Comparison of ENCODE assay signal across 8 mouse cellular contexts in the genomic region with DNA sequence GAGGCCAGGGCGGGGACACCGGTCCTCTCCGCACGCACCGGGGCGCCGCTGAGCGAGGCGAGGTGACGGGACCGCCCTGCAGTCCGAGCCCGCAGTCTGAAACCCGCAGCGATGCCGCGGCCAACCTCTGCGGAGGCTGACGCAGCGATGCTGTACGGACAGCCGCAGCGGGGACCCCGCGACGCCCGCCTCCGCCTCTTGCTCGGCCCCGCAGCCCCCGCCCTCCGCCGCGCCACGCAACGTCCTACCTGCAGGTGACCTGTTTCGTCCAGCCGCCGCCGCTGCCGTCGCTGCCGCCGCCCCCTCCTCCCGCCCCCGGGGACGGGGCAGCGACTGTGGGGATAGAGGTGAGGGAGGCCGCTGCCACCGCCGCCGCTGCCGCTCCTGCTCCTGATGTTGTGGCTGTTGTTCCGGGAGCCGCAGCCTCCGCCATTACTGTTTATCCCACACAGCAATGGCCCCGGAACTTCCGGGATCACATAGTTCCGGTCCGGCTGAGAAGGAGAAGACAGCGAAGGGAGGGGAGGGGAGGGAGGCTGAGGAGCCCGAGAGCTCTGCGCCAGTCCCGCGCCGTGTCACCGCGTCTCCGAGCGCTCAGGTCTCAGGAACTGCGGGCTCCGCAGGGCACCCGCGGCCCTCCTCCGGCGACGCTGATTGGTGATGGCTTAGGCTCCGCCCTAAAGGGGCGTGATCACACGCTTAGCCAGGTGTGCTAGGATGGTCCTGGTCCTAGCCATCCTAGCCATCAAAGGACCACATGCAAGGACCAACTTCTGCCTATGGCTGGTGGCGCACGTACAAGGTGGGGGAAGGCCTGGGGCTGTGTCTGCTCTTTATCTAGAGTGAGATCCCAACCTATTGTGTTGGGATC. TPM values are rescaled to one million over a fixed set of nuclear protein-coding genes. Genes with fewer than 3 reads are reported as not detected.
DNase-seq lines count a peak whose midpoint lies in the region; ATAC-seq and TF ChIP-seq lines count a peak whose summit lies in the region.

A gene (minus strand): TSS at position 612 of the 871 bp plus-strand sequence.

- H3K4me1 ChIP-seq in bone marrow macrophage, adult 2 months (ENCODE audit: control insufficient read depth, insufficient read depth, low read length), result peaks cover 19% of the 10 kb centered on the region
- H3K4me1 ChIP-seq in embryonic fibroblast, embryonic 13.5 days (ENCODE audit: control insufficient read depth, insufficient read depth, low read length), result no peaks in the 10 kb centered on the region
- H3K4me1 ChIP-seq in heart, embryonic 10.5 days, result peaks cover 6% of the 10 kb centered on the region; the same call in 1 of the 2 replicates
- H3K4me1 ChIP-seq in kidney, embryonic 15.5 days, result peaks cover 9% of the 10 kb centered on the region

- ATAC-seq in kidney, embryonic 15.5 days (replicated peaks; ENCODE audit: low FRiP score), result peak; percentile 95
- ATAC-seq in monocyte, adult 5-6 weeks (replicated peaks; ENCODE audit: insufficient number of reproducible peaks, low FRiP score, low TSS enrichment, poor library complexity, severe bottlenecking), result peak; percentile 84

- no peak for TF ChIP-seq CTCF in bone marrow macrophage, adult 2 months (IDR thresholded peaks at IDR 0.05; ENCODE audit: low read depth, low read length)
- TF ChIP-seq CTCF in embryonic fibroblast, embryonic 13.5 days (IDR thresholded peaks at IDR 0.05; ENCODE audit: borderline replicate concordance, insufficient read depth, low read length), result no peak

- DNase-seq in A20 (ENCODE audit: low read depth, low spot score) (peak; percentile 90), liver (peak; percentile 95)
- DNase-seq in heart, embryonic 10.5 days (ENCODE audit: low spot score), result peak; percentile 91
- DNase-seq in spleen, postnatal 4 days (ENCODE audit: low spot score in 2 of 2), result peak; percentile 87 to 90

- H3K9ac ChIP-seq in kidney, embryonic 15.5 days, result peak within 1 kb of the TSS; percentile 71

- peaks cover 27% of the 10 kb centered on the region for H3K27me3 ChIP-seq in heart, embryonic 10.5 days (ENCODE audit: insufficient read depth, poor library complexity, severe bottlenecking)
- H3K27me3 ChIP-seq in kidney, embryonic 15.5 days, result peaks cover 27% of the 10 kb centered on the region

- peak within 1 kb of the TSS; percentile 73 for H3K27ac ChIP-seq in bone marrow macrophage, adult 2 months (ENCODE audit: insufficient read depth, low read depth, low read length)
- H3K27ac ChIP-seq in embryonic fibroblast, embryonic 13.5 days (ENCODE audit: insufficient read depth, low read length), result no peak within 1 kb of the TSS
- peak within 1 kb of the TSS; percentile 90 for H3K27ac ChIP-seq in heart, embryonic 10.5 days
- peak within 1 kb of the TSS; percentile 88 for H3K27ac ChIP-seq in kidney, embryonic 15.5 days

- H3K4me2 ChIP-seq in kidney, embryonic 15.5 days, result peak within 1 kb of the TSS; percentile 74

- H3K9me3 ChIP-seq in heart, embryonic 10.5 days, result no peaks in the 10 kb centered on the region
- no peaks in the 10 kb centered on the region for H3K9me3 ChIP-seq in kidney, embryonic 15.5 days (replicated peaks)

- WGBS in heart, embryonic 10.5 days, result under 1% methylated on average over 82 of the region's 82 CpGs
- WGBS in kidney, embryonic 15.5 days, result under 1% methylated on average over 77 of the region's 82 CpGs

- peak; percentile 27; the same call in 1 of the 2 replicates for TF ChIP-seq POLR2A in bone marrow macrophage, adult 2 months (IDR thresholded peaks at IDR 0.05; ENCODE audit: borderline replicate concordance, low read depth, low read length)
- peak; percentile 77 for TF ChIP-seq POLR2A in embryonic fibroblast, embryonic 13.5 days (IDR thresholded peaks at IDR 0.05; ENCODE audit: low read depth, low read length)

- H3K4me3 ChIP-seq in bone marrow macrophage, adult 2 months (ENCODE audit: insufficient read depth, low read length), result peak within 1 kb of the TSS; percentile 95
- peak within 1 kb of the TSS; percentile 67 for H3K4me3 ChIP-seq in embryonic fibroblast, embryonic 13.5 days (ENCODE audit: insufficient read depth, low read length)
- H3K4me3 ChIP-seq in heart, embryonic 10.5 days, result peak within 1 kb of the TSS; percentile 96
- H3K4me3 ChIP-seq in kidney, embryonic 15.5 days (replicated peaks), result peak within 1 kb of the TSS; percentile 73

- H3K36me3 ChIP-seq in heart, embryonic 10.5 days, result no peaks in the 10 kb centered on the region
- no peaks in the 10 kb centered on the region for H3K36me3 ChIP-seq in kidney, embryonic 15.5 days

RNA-seq across cellular contexts. Expression of the gene that starts here (rescaled TPM):
- polyA plus RNA-seq in bone marrow macrophage, adult 2 months (2012; ENCODE audit: insufficient read depth, insufficient read length, missing spikeins), result 101 and 107 TPM in 2 replicates
- 37.9 and 40.5 TPM in 2 replicates for polyA plus RNA-seq in embryonic fibroblast, embryonic 13.5 days (2011; ENCODE audit: insufficient read length, low read depth, missing spikeins)
- polyA plus RNA-seq in heart, embryonic 10.5 days (2016; fragmentation: Nextera tagmentation; extraction: Ambion mirVana), result 33.0 and 34.2 TPM in 2 replicates
- polyA plus RNA-seq in kidney, embryonic 15.5 days (2015; fragmentation: Nextera tagmentation; extraction: Ambion mirVana), result 59.8 and 60.2 TPM in 2 replicates
- total RNA-seq in monocyte, adult 5-6 weeks (2017), result 163 to 297 TPM (median 214 TPM) in 3 replicates
